Mouse (Mus musculus): Measurements from ENCODE around the gene Cttn.

The Cttn gene

GRCm38 (mm10) chr7:144449637-144450570 is 20.9 kb downstream of the Cttn start:
- DNase-seq (ENCODE audit: low spot score), result peak; percentile 92

DNA sequence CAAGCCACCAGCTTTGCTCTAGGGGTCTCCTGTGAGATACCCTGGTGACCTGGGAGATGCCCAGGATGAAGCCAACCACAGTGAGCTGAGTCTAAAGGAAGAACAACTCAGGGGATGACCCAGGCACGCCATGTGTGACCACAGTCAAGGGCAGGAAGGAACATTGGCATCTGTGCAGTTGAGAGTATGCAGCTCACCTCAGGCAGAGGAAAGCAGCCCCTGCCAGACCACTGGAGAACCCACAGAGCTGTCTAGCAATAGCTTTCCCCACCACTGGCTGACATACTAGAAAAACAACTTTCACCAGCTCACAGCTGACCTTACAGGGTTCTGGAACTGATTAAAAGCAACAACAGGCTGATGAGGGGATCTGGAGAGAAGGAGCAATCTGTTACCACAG is 22.6 kb downstream of the Cttn start:
- DNase-seq (ENCODE audit: low spot score), result peak; percentile 64

DNA sequence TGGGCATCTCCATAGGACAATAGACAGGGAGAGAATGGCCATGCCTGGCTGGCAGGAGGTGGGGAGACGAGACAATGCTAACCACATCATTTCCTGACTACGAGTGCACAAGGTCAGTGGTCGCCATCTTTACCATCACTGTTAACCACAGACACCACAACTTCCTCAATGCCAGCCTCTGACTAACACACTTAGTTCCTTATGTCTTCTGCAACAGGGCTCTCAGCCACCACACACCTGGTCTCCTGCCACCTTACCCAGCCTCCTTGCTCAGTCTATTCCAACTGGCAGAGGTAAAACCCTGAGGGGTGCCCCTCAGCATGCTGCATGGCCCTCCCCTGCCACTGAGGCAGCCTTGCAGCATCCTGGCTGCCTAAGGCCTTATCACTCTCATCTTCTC is 23.7 kb downstream of the Cttn start:
- no peak for DNase-seq (ENCODE audit: low spot score)

- no peak for DNase-seq (ENCODE audit: low spot score)
These were observed 26.0 kb downstream of the Cttn start for GRCm38 (mm10) chr7:144444788-144445187.

DNA sequence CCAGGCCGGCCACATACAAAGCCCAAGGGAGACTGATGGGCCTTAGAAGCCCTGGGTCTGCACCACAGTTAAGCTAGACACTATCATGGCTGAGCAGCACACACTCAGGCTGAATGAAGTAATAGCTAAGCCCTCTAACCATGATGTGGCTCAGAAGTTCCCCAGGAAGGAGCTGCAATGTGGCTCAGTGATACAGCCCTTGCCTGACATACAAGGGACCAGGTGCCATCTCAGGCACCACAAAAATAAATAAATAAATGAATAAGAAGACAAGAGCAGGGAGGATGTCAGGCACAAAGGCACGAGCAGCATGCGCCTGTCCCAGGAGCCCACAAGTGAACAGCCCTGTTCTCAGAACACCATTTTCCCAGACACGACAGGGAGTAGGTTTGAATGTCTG is 28.8 kb downstream of the Cttn start:
- DNase-seq (ENCODE audit: low spot score), result no peak

GRCm38 (mm10) chr7:144441466-144441865 is 29.3 kb downstream of the Cttn start:
- no peak for DNase-seq (ENCODE audit: low spot score)

DNA sequence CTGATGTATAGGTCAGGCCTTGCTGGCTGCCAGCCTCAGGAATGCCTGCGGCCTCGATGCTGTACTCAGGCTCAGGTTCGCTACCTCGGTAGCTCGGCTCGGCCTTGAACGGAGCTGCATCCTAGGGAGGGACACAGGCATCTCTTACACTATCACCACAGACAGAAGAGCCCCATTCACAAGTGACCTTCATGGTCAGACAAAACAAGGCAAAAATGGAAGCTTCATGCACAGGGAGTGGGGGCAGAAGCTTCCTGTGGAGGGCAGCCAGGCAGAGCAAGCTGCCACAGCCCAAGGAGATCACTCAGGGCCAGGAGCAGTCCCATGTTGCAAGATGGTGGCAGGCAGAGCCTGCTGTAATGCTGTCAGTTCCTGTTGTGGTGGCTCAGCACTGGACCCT is 32.0 kb downstream of the Cttn start:
- DNase-seq (ENCODE audit: low spot score), result no peak

GRCm38 (mm10) chr7:144432920-144433319 is 37.9 kb downstream of the Cttn start:
- DNase-seq (ENCODE audit: low spot score), result no peak

DNA sequence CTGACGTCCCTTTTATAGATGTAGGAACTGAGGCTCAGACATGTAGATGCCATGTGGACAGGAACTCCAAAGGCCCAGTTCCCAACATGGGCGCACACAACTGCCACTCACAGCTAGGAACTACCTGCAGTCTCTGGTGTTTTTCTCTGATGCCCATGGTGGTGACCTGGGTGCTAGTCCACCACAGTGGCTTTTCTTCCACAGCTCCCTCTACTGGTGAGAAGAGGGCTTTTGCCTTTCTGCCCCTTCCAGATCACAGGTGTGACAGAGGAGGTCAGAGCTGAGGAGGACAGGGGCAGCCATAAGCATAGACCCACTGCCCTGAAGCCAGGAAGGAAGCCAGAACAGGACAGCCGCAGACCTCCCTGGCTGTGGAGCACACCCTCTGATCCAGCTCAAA is 43.3 kb downstream of the Cttn start:
- DNase-seq (ENCODE audit: low spot score), result no peak

- no peak for DNase-seq (ENCODE audit: low spot score)
These were observed 44.2 kb downstream of the Cttn start for GRCm38 (mm10) chr7:144426594-144426993.

GRCm38 (mm10) chr7:144425953-144426352 is 44.9 kb downstream of the Cttn start:
- peak; percentile 56 for DNase-seq (ENCODE audit: low spot score)

DNA sequence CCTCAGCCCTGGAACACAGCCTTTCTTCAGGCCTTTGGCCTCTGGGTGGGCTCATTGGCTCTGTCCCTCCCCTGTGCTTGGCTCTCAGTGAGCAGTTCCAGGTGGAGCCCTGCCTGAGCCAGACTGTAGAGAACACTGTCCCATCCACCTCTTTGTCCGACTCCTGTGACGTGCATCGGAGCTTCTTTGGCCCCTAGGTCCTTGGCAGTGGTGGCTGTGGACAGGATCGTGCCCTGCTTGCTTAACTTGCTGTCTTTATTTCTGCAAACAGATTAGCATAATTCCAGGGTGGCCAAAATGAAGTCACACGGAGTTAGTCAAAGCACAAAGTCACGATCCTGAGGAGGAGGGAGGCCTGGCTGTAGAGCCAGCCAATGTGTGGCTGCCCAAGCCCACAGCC is 49.3 kb downstream of the Cttn start:
- DNase-seq (ENCODE audit: low spot score), result no peak

GRCm38 (mm10) chr7:144420552-144420951 is 50.3 kb downstream of the Cttn start:
- no peak for DNase-seq (ENCODE audit: low spot score)

DNA sequence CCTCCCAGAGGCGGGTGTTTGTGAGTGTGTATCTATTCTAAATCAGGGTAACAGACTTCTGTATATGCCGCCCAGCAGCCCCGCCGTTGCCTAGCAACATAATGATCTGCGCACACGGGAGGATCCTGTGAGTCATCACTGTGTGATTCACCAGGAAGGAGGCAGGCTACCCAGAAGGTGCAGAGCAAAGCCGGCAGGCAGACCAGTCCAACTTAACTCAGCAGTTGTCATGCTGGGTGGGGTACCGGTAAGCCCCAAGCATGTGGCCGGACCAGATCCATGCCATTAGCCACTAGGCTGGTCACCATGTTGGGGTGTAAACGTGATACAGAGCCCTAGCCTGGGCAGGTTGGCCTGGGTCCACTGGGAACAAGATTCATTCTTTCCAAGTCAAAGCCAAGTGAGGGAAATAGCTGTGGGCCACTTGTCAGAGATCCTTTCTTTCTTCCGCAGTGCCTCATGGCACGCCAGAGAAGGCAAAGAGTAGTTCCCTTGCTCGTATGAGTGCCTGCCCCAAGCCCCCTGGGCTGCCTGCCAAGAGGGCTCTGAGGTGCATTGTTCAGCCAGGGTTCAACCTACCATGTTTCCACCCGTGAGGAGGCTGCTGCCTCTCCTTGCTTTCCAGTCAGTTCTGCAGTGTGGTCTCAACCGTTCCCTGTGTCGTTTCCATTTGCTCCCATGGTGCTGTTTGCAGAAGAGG is 53.0 kb downstream of the Cttn start:
- DNase-seq (ENCODE audit: low spot score), result peak; percentile 93

DNA sequence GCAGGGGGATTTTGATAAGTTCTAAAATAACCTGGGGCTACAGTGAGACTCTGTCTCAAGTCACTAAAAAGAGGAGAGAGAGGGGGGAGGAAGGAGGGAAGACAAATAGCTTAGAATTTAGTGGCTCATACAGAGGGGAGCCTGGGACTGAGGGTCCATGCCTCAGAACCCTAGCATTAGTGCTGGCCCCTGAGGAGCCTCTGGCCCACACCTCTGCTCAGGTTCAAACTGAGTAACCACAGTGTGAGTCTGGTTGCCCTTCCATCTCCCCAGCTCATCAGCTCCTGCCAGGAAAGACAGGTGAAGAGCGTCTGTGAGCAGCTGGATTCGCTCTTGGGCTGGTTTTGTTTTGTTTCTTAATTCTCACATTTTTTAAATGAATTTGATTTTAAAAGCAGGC is 53.6 kb downstream of the Cttn start:
- no peak for DNase-seq (ENCODE audit: low spot score)

DNA sequence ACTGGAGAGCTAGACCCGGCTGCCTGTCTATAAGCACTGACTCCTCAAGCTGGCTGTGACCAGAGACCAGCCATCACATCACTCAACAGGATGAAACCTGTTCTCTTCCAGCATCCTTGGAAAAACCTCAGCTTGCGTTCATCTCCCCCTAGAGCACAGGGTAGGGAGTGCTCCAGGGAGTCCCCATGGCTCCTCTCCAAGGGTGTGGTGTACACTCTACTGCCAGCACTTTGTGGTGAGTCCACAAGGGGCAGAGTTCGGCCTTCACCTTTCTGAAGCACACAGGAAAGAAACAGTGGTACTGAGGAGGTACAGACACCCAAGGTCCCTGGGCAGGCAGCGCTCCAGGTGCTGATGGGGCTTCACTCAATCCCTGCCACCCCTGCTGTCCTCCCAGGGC is 55.0 kb downstream of the Cttn start:
- peak; percentile 60 for DNase-seq (ENCODE audit: low spot score)

DNA sequence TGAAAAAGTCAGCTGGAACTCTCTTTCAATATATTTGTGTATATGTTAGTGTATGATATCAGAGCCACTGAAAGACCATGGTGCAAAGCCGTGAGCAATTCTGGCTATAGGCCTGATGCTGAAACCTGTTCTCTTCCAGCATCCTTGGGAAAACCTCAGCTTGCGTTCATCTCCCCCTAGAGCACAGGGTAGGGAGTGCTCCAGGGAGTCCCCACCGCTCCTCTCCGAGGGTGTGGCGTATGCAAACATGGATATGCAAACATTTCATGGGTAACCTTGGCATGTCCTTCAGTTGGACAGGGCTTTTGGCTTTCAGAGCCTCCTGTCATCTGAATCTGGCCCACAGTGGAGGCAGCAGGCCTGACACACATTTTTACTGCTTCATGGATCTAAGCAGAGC is 56.2 kb downstream of the Cttn start:
- DNase-seq (ENCODE audit: low spot score), result no peak

DNA sequence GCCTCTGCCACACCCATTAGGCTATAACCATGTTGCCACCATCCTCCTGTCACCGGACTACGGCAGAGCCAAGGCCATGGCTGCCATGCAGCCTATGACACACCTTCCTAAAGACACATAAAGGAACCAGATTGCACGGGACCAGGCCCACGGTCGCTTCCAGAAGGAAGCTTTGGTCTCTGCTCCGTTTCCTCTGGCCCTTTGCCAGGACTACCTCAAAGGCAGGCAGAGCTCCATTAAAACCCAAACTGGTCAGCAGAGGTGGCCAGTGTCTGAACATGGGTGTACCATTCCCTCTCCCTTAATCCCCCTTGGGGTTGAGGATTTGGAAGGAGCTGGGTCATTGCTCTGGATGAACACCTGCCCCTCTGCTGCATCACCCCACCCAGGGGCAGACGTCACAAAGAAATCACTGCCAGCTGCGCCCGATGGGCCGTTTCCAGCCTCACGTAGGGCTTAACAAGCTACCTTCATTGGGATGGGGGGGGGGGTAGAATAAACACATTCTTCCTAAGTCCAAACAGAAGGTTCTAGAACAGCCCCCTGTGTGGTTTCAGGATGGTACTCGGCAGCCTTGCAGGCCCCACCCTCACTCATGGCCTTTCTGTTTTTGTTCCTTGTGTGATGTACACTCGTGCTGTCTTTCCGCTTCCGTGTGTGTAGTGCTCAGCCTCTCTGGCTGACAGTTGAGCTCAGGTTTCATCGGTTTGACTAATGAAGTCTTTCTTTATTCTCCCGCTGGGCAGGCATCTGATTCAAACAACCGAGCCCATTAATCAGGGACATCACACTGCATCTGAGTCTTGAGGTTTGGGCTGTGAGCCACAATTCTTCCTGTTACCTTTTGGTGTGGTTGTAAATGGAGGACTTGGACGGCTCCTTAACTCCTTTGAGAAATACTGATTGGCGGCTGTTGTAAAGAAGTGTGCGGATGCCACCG is 58.6 kb downstream of the Cttn start:
- no peak for DNase-seq (ENCODE audit: low spot score)

GRCm38 (mm10) chr7:144409682-144410081 is 61.1 kb downstream of the Cttn start:
- DNase-seq (ENCODE audit: low spot score), result no peak

DNA sequence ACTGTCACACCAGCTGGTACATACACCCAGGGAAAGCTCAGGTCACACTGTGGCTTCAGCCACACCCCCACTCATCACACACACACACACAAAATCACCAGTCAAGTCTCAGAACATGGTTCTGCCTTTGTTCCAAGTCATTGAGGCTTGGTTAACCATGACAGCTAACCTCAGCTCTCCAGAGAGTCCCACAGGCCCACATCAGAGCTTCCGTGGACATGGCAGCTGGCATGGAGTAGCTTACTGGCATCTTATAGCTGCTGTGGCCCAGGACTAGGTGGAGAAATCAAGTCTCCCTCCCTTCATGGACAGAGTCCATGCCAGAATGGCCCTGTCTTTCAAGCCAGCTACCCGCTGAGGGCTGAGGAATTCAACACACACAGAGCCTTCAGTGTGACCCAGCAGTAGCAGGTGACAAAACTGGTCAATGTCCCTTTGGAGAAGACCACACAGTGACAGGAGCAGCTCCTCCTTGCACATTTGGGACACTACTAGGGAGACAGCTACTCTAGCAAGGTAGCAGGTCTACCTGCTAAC is 62.3 kb downstream of the Cttn start:
- no peak for DNase-seq (ENCODE audit: low spot score)

DNA sequence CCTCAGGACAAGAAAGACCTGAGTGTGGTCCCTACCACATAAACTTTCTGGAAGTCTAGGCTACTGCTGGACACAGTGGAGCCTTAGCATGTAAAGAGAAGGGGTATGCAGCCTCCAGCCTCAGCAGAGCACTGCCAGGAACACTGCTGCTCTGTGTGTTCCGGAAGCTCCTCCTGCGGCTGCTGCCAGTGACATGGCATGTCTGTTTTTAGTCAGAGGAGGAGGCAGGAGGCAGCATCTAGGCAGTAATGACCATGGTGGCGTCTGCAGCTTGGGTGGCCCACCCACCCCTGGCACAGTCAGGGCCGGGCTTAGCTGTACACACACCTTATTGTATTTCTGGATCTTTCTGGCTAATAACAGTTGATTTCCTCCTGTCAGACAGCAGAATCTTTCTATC is 63.1 kb downstream of the Cttn start:
- peak; percentile 21 for DNase-seq (ENCODE audit: low spot score)

DNA sequence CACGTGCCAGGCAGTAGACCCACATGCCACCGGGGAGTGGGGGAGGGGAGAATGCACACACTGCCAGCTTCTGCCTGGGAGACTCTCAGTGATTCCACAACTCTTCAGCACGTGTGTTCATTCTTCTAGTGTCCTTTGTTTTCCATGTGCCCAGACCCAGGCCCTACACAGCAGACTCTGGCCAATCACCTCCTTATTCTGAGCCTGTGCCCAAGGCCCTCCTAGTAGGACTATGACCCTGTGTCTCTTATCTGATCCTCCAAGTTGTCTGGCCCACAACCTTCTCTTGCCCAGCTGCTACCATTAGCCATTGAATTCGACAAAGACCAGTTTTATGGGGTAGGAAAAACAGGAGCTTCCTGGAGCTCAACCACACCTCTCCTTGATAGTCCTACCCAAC is 68.3 kb downstream of the Cttn start:
- no peak for DNase-seq (ENCODE audit: low spot score)
